Mouse (Mus musculus) heart, adult 2 months (tissue): ENCODE measurements around the gene Dync1li1. TPM values are rescaled to one million over a fixed set of nuclear protein-coding genes. Genes with fewer than 3 reads are reported as not detected.

Source experiments
- DNase-seq, 2 experiments: peaks; one replicate each; pipeline ENCODE4 v3.0.0; 2021
- H3K27ac ChIP-seq: fragments of 200-600 bp; 2 replicates; pipeline ENCODE4 v1.8.1; 2022
- H3K27me3 ChIP-seq: fragments of 200-500 bp; 2 replicates; pipeline ENCODE4 v1.6.1; 2012; ENCODE audit warnings: mild to moderate bottlenecking, low read length, inconsistent platforms, mixed read lengths; ENCODE audit not compliant: control insufficient read depth, insufficient read depth
- H3K36me3 ChIP-seq: fragments of 200-500 bp; 2 replicates; pipeline ENCODE4 v1.6.1; 2012; ENCODE audit warnings: low read length, inconsistent platforms; ENCODE audit not compliant: control insufficient read depth, insufficient read depth
- H3K4me1 ChIP-seq: fragments of 200-500 bp; 2 replicates; pipeline ENCODE4 v1.6.1; 2011; ENCODE audit warnings: low read length; ENCODE audit not compliant: control insufficient read depth, insufficient read depth
- H3K4me3 ChIP-seq: fragments of 200-600 bp; 2 replicates; pipeline ENCODE4 v1.8.1; 2022
- H3K79me2 ChIP-seq: fragments of 200-500 bp; replicated peaks from 2 replicates; pipeline ENCODE4 v1.6.1; 2012; ENCODE audit warnings: mild to moderate bottlenecking, inconsistent platforms, low read length, moderate library complexity, mixed read lengths; ENCODE audit not compliant: control insufficient read depth, insufficient read depth
- H3K9ac ChIP-seq: fragments of 200-500 bp; 2 replicates; pipeline ENCODE4 v1.6.1; 2012; ENCODE audit warnings: low read depth, mild to moderate bottlenecking, control low read depth, inconsistent platforms, low read length, mixed read lengths
- CTCF ChIP-seq: fragments of 200-600 bp; IDR thresholded peaks from 2 replicates; pipeline ENCODE4 v1.8.1; 2022; ENCODE audit warnings: antibody characterized with exemption, mild to moderate bottlenecking, moderate library complexity
- EP300 ChIP-seq: fragments of 200-500 bp; IDR thresholded peaks from 2 replicates; pipeline ENCODE4 v1.6.1; 2011; ENCODE audit warnings: low read depth, low read length, control low read depth; ENCODE audit not compliant: insufficient read depth
- POLR2A ChIP-seq: fragments of 200-500 bp; IDR thresholded peaks from 2 replicates; pipeline ENCODE4 v1.6.1; 2011; ENCODE audit warnings: mild to moderate bottlenecking, low read depth, low read length, control low read depth; ENCODE audit not compliant: insufficient read depth
- WGBS: fragments of 180-500 bp; shearing (Covaris S2); methylation state at CpG from one replicate; pipeline ENCODE4 v1.1.7; 2018; 5-methylcytosine and 5-hydroxymethylcytosine counted together
- intact Hi-C: fragments of 180-260 bp; cut with DNase I; formaldehyde crosslinking; loops from one replicate; pipeline ENCODE4 v1.15.1; 2025
- polyA plus RNA-seq: library from polyadenylated mRNA; depleted of rRNA; stranded (reverse); fragments of >200 nt; gene quantifications from 2 replicates; pipeline ENCODE4 v1.2.3, GENCODE M21; 2012
- total RNA-seq, 2 experiments: library from RNA; stranded (reverse); gene quantifications; 2 replicates each; pipeline ENCODE4 v1.2.3; 2021

Gene Dync1li1
- total and polyA plus RNA-seq, 3 experiments, result 22.4 to 68.2 (median 64.3) TPM

DNA sequence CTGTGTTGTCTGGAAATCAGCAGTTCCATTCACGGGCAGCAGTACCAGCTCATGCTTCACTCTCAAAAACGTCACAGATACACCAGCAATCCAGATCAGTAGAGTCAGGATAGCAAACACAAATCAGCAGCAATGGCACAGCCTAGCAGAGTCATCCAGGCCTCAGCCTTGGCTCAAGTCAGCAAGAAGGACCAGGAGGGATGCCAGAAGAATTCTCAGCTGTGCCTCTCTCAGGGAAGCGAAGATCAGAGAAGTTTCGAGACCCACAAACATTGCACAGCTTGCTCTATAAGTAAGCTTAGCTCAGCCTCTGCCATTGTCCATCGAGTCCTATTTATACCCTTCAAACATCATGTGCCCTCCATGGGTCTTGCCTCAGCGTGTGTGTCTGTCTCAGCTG, 8.1 kb upstream of the Dync1li1 start:
- H3K27ac ChIP-seq, result no peak overlapping the region
- no peaks in the 10 kb centered on the region for H3K27me3 ChIP-seq
- DNase-seq, result no peak
- 64% methylated on average over 6 of the region's 6 CpGs for WGBS
- intact Hi-C loops, result no loop called here
- no peaks in the 10 kb centered on the region for H3K36me3 ChIP-seq
- no peak overlapping the region for H3K9ac ChIP-seq
- H3K4me1 ChIP-seq, result no peaks in the 10 kb centered on the region
- no peaks in the 10 kb centered on the region for H3K79me2 ChIP-seq
- no peak overlapping the region for H3K4me3 ChIP-seq
- TF ChIP-seq POLR2A, result no peak
- no peak for TF ChIP-seq EP300
- no peak for TF ChIP-seq CTCF

DNA sequence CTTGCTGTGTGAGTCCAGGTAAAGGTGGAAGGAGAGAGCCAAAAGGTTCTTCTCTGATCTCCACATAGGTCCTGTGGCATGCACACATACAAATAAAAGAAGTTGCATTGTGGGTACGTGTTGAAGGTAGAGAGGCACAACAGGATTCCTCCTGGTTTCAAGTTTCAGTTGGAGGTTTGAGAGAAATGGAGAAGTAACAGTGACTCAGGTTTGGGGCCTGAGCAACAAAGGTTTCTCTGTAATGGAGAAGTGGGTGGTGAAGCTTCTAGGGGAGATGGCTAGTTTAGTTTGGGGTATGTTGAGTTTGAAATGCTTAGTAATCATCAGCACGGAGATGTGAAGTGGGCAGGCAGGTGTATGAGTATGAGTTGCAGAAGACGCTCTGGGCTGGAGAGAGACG, 6.4 kb upstream of the Dync1li1 start:
- no peaks in the 10 kb centered on the region for H3K27me3 ChIP-seq
- no peak for TF ChIP-seq EP300
- no peak for TF ChIP-seq CTCF
- TF ChIP-seq POLR2A, result no peak
- no peaks in the 10 kb centered on the region for H3K36me3 ChIP-seq
- H3K79me2 ChIP-seq, result no peaks in the 10 kb centered on the region
- H3K4me1 ChIP-seq, result no peaks in the 10 kb centered on the region
- DNase-seq, result no peak
- H3K9ac ChIP-seq, result no peak overlapping the region
- H3K4me3 ChIP-seq, result no peak overlapping the region
- no peak overlapping the region for H3K27ac ChIP-seq
- intact Hi-C loops, result no loop called here
- WGBS, result 85% methylated on average over 4 of the region's 4 CpGs

DNA sequence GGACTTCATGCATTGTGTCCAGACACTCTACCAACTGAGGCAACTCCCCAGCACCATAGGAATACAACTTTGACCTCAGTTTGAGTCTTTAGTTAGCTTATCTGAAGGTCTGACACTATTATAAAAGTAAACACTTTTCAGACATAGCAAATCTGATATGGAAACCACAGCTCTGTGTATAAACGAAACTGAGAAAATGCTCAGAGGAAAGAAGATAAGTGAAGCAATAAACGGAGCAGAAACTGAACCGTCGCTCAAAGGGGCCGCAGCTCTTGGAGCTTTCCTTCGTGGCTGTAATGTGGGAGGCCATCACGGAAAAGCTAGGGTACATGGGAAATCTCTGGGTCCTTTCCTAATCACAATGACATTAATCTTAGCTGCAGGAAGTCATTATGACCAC, 2.3 kb upstream of the Dync1li1 start:
- intact Hi-C loops, result no loop called here
- peaks cover 6% of the 10 kb centered on the region for H3K4me1 ChIP-seq
- DNase-seq, result no peak
- H3K79me2 ChIP-seq, result no peaks in the 10 kb centered on the region
- H3K36me3 ChIP-seq, result peaks cover 2% of the 10 kb centered on the region
- no peak overlapping the region for H3K4me3 ChIP-seq
- 78% methylated on average over 7 of the region's 7 CpGs for WGBS
- H3K9ac ChIP-seq, result no peak overlapping the region
- TF ChIP-seq CTCF (no peak), EP300 (no peak), POLR2A (no peak)
- H3K27ac ChIP-seq, result no peak overlapping the region
- H3K27me3 ChIP-seq, result no peaks in the 10 kb centered on the region

DNA sequence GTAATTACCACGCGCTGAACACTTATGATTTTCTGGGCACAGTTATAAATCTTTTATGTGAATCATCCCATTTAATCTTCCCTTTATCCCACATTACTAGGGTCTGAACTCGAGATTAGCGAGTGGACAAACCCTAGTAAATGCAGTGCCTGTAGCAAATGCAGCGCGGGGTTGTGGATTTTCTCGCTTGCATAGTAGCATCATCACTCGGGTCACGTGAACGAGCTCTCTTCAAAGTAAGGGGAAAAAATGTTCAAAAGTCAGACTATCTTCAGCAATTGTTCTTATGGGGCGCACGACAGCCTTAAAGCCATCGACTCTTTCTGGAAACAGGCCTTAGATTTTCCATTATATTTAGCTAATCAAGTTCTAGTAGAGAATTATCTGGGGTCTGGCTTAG, 951 bp upstream of the Dync1li1 start:
- Histone ChIP-seq H3K4me3 (peak overlapping the region; percentile 99), H3K27ac (no peak overlapping the region; the same call in 1 of the 2 replicates)
- TF ChIP-seq EP300, result no peak
- no peak for TF ChIP-seq CTCF
- TF ChIP-seq POLR2A, result no peak

DNA sequence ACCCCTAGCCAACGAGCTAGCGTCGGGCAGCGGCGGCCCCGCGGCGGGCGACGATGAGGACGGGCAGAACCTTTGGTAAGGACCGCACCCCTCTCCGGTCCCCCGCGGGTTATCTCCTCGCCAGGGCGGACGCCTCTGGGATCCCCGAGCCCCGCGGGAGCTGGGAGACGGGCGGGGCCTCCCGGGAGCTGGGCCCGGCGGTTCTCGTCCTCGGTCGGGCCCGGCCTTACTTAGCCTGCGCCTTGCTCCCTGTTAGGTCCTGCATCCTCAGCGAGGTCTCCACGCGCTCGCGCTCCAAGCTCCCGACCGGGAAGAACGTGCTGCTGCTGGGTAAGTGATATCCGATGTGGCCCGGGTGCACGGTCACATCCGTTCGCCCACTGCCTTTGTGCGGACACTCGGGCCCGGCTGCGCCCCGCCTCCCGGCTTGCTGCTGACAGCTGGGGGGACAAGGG, 390 bp downstream of the Dync1li1 start:
- Histone ChIP-seq H3K4me1 (peaks cover 6% of the 10 kb centered on the region), H3K9ac (peak overlapping the region; percentile 96), H3K79me2 (peaks cover 1% of the 10 kb centered on the region; the same call in 1 of the 2 replicates), H3K4me3 (peak overlapping the region; percentile 99), H3K27ac (peak overlapping the region; percentile 95), H3K27me3 (no peaks in the 10 kb centered on the region), H3K36me3 (peaks cover 7% of the 10 kb centered on the region)
- WGBS, result under 1% methylated on average over 42 of the region's 50 CpGs
- intact Hi-C loops, result loop anchor here (1.0 to 2.0 kb wide), 2 partner anchors 42 to 48 kb away; partner anchors contain the start of genes Cmtm6 and Cnot10
- no peak for DNase-seq
- no peak for TF ChIP-seq POLR2A
- no peak for TF ChIP-seq EP300
- TF ChIP-seq CTCF, result no peak

More for the DNA sequence above, 951 bp upstream of the Dync1li1 start:
- Histone ChIP-seq H3K4me1 (peaks cover 6% of the 10 kb centered on the region), H3K79me2 (0 out of 2 replicates have a peak, but pooled peaks cover 1% of the 10 kb centered on the region), H3K27me3 (no peaks in the 10 kb centered on the region), H3K9ac (no peak overlapping the region), H3K36me3 (peaks cover 4% of the 10 kb centered on the region)
- intact Hi-C loops, result loop anchor here (1.0 to 2.0 kb wide), 2 partner anchors 44 to 47 kb away; partner anchors contain the start of genes Cmtm6 and Cnot10
- no peak for DNase-seq
- WGBS, result 64% methylated on average over 13 of the region's 13 CpGs

DNA sequence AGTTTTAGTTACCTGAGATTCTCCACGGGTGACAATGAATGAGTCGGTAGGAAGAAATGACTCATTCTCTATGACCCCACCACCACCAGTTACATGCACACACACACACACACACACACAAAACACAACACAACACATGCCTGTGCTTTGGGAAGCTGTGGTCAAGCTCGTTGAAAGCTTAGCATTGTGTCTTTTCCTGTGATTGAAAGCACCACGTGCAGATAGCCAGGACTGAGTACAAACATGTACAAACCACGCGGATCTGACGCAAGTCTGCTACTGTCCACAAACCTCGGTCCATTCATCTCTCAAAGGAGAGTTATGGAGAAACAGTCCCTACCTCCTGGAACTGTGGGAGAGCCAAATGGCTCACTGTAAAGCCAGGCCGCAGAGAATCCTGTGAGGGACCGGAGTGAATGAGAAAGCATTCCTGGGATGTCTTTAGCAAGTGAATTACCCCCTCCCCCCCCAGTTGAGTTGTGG, 1.6 kb downstream of the Dync1li1 start:
- H3K79me2 ChIP-seq, result peaks cover 3% of the 10 kb centered on the region; the same call in 1 of the 2 replicates
- H3K9ac ChIP-seq, result no peak overlapping the region
- H3K4me1 ChIP-seq, result peaks cover 6% of the 10 kb centered on the region
- no peak overlapping the region; the same call in 1 of the 2 replicates for H3K4me3 ChIP-seq
- no peak for DNase-seq
- H3K27ac ChIP-seq, result no peak overlapping the region
- intact Hi-C loops, result no loop called here
- WGBS, result 4% methylated on average over 10 of the region's 10 CpGs
- no peaks in the 10 kb centered on the region for H3K27me3 ChIP-seq
- peaks cover 7% of the 10 kb centered on the region for H3K36me3 ChIP-seq
- no peak for TF ChIP-seq POLR2A
- TF ChIP-seq EP300, result 0 out of 2 replicates have a peak, but pooled peaks have one; percentile 10
- TF ChIP-seq CTCF, result no peak
